Mouse (Mus musculus) neural tube, embryonic 14.5 days (tissue): ENCODE results near the gene Atxn7l1. TPM values are rescaled to one million over a fixed set of nuclear protein-coding genes. Genes with fewer than 3 reads are reported as not detected.

ENCODE experiments used
- ATAC-seq: fragments of 200-750 bp; cut with Nextera tagmentation; 2 replicates; pipeline ENCODE4 v1.8.0; 2017; ENCODE audit warnings: low read depth, mild to moderate bottlenecking, moderate TSS enrichment, moderate library complexity
- H3K27ac ChIP-seq: fragments of 300-500 bp; sonication (generic); 2 replicates; pipeline ENCODE4 v1.5.1; 2014; ENCODE audit warnings: low read depth, mild to moderate bottlenecking, control low read depth, low read length, moderate library complexity, mixed read lengths
- H3K27me3 ChIP-seq: fragments of 300-500 bp; sonication (generic); 2 replicates; pipeline ENCODE4 v1.6.1; 2014; ENCODE audit warnings: low read length; ENCODE audit not compliant: control insufficient read depth, insufficient read depth
- H3K36me3 ChIP-seq: fragments of 300-500 bp; sonication (generic); 2 replicates; pipeline ENCODE4 v1.6.1; 2014; ENCODE audit warnings: low read length, mixed read lengths; ENCODE audit not compliant: control insufficient read depth, insufficient read depth
- H3K4me1 ChIP-seq: fragments of 300-500 bp; sonication (generic); 2 replicates; pipeline ENCODE4 v1.6.1; 2014; ENCODE audit warnings: low read length; ENCODE audit not compliant: control insufficient read depth, insufficient read depth
- H3K4me2 ChIP-seq: fragments of 300-500 bp; sonication (generic); 2 replicates; pipeline ENCODE4 v1.6.1; 2014; ENCODE audit warnings: mild to moderate bottlenecking, low read depth, low read length, control low read depth
- H3K4me3 ChIP-seq: fragments of 300-500 bp; sonication (generic); 2 replicates; pipeline ENCODE4 v1.5.1; 2014; ENCODE audit warnings: low read depth, low read length, control low read depth, mixed read lengths
- H3K9ac ChIP-seq: fragments of 300-500 bp; sonication (generic); replicated peaks from 2 replicates; pipeline ENCODE4 v1.6.1; 2014; ENCODE audit warnings: low read depth, mild to moderate bottlenecking, control low read depth, low read length, mixed read lengths
- H3K9me3 ChIP-seq: fragments of 300-500 bp; sonication (generic); 2 replicates; pipeline ENCODE4 v1.6.1; 2016; ENCODE audit warnings: low read length; ENCODE audit not compliant: control insufficient read depth
- WGBS: fragments of 180-500 bp; shearing (Covaris S2); extraction: QIAGEN DNeasy Blood & Tissue Kit; methylation state at CpG from one replicate; pipeline ENCODE4 v1.1.7; 2014; 5-methylcytosine and 5-hydroxymethylcytosine counted together
- polyA plus RNA-seq: library from polyadenylated mRNA; unstranded; fragments of >200 nt; fragmentation: Nextera tagmentation; extraction: Ambion mirVana; gene quantifications from 2 replicates; pipeline ENCODE4 v1.2.1, GENCODE M21; 2014

The Atxn7l1 gene
- polyA plus RNA-seq, 1 experiment from 2014 or later = 35.1 TPM

- H3K27ac ChIP-seq = no peak overlapping the region
- H3K9me3 ChIP-seq = no peaks in the 10 kb centered on the region
- no peak overlapping the region for H3K4me2 ChIP-seq
- H3K4me1 ChIP-seq = peaks cover 2% of the 10 kb centered on the region; the same call in 1 of the 2 replicates
- ATAC-seq = 0 out of 2 replicates have a peak, but pooled peaks have one; percentile 44
- 35% methylated on average over 6 of the region's 6 CpGs for WGBS
- no peak overlapping the region for H3K4me3 ChIP-seq
- H3K36me3 ChIP-seq = no peaks in the 10 kb centered on the region
- H3K9ac ChIP-seq = no peak overlapping the region
- no peaks in the 10 kb centered on the region for H3K27me3 ChIP-seq
Measured at GRCm38 (mm10) chr12:33197746-33198145, 50.3 kb downstream of the Atxn7l1 start.

- H3K27ac ChIP-seq = no peak overlapping the region
- no peak overlapping the region for H3K4me2 ChIP-seq
- no peak overlapping the region for H3K4me3 ChIP-seq
- no peak overlapping the region for H3K9ac ChIP-seq
- WGBS = 77% methylated on average over 6 of the region's 6 CpGs
- H3K27me3 ChIP-seq = no peaks in the 10 kb centered on the region
- ATAC-seq = no peak
- H3K36me3 ChIP-seq = no peaks in the 10 kb centered on the region
- H3K4me1 ChIP-seq = peaks cover 4% of the 10 kb centered on the region; the same call in 1 of the 2 replicates
- H3K9me3 ChIP-seq = no peaks in the 10 kb centered on the region
Measured at GRCm38 (mm10) chr12:33201068-33201467, 53.6 kb downstream of the Atxn7l1 start.

DNA sequence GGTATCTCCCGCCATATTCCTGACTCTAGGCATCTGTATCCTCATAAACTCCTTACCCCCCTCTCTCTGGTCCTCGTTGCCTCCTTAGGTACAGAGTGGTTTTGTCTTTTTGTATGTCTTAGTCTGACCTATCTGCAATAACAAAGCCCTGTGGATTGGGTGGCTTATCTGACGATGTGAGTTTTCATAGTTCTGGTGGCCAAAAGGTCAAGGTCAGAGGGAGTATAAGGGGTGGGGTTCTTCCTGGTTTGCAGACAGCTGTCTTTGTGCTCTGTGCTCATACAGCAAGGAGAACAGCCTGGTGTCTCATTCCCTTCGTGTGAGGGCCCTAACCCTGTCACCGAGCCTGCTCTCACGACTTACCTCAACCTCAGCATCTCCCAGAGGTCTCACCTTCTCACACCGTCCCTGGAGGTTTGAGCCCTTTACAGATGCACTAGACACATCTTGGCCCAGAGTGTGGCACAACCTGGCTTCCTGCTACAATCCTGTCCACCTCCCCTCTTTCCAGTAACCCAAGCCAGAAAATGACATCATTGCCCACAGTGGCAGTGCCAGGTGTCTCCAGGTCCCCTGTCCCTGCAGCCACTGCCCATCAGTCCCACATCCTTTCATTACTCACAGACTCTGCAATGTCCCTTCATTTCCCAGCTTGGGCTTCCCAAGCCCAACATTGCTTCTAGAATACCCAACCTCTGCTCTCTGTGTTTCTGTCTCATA, 54.2 kb downstream of the Atxn7l1 start:
- H3K9me3 ChIP-seq = no peaks in the 10 kb centered on the region
- 68% methylated on average over 7 of the region's 7 CpGs for WGBS
- no peaks in the 10 kb centered on the region for H3K36me3 ChIP-seq
- ATAC-seq = no peak
- no peak overlapping the region for H3K9ac ChIP-seq
- peaks cover 4% of the 10 kb centered on the region; the same call in 1 of the 2 replicates for H3K4me1 ChIP-seq
- H3K27me3 ChIP-seq = no peaks in the 10 kb centered on the region
- H3K27ac ChIP-seq = no peak overlapping the region
- H3K4me2 ChIP-seq = no peak overlapping the region
- H3K4me3 ChIP-seq = no peak overlapping the region

- ATAC-seq = no peak
- Histone ChIP-seq H3K4me2 (no peak overlapping the region), H3K9ac (no peak overlapping the region), H3K4me3 (no peak overlapping the region), H3K27ac (no peak overlapping the region), H3K27me3 (no peaks in the 10 kb centered on the region), H3K9me3 (no peaks in the 10 kb centered on the region), H3K4me1 (0 out of 2 replicates have a peak, but pooled peaks cover 4% of the 10 kb centered on the region), H3K36me3 (no peaks in the 10 kb centered on the region)
- 94% methylated on average over 4 of the region's 4 CpGs for WGBS
Measured at GRCm38 (mm10) chr12:33205255-33205654, 57.8 kb downstream of the Atxn7l1 start.

GRCm38 (mm10) chr12:33206300-33206699, 58.8 kb downstream of the Atxn7l1 start:
- Histone ChIP-seq H3K27me3 (no peaks in the 10 kb centered on the region), H3K27ac (no peak overlapping the region), H3K4me2 (no peak overlapping the region), H3K9me3 (no peaks in the 10 kb centered on the region), H3K36me3 (no peaks in the 10 kb centered on the region), H3K4me3 (no peak overlapping the region), H3K9ac (no peak overlapping the region), H3K4me1 (0 out of 2 replicates have a peak, but pooled peaks cover 4% of the 10 kb centered on the region)
- 74% methylated on average over 6 of the region's 6 CpGs for WGBS
- no peak for ATAC-seq

GRCm38 (mm10) chr12:33210856-33211255, 63.4 kb downstream of the Atxn7l1 start:
- Histone ChIP-seq H3K9me3 (no peaks in the 10 kb centered on the region), H3K4me2 (no peak overlapping the region), H3K27ac (no peak overlapping the region), H3K27me3 (no peaks in the 10 kb centered on the region), H3K4me1 (0 out of 2 replicates have a peak, but pooled peaks cover 1% of the 10 kb centered on the region), H3K4me3 (no peak overlapping the region), H3K9ac (no peak overlapping the region), H3K36me3 (no peaks in the 10 kb centered on the region)
- 65% methylated on average over 4 of the region's 4 CpGs for WGBS
- 0 out of 2 replicates have a peak, but pooled peaks have one; percentile 22 for ATAC-seq

GRCm38 (mm10) chr12:33218215-33218859, 70.8 kb downstream of the Atxn7l1 start:
- 64% methylated on average over 9 of the region's 9 CpGs for WGBS
- ATAC-seq = no peak

GRCm38 (mm10) chr12:33219436-33219835, 71.9 kb downstream of the Atxn7l1 start:
- no peaks in the 10 kb centered on the region for H3K27me3 ChIP-seq
- no peak overlapping the region for H3K4me3 ChIP-seq
- H3K4me2 ChIP-seq = no peak overlapping the region
- H3K36me3 ChIP-seq = no peaks in the 10 kb centered on the region
- H3K9me3 ChIP-seq = no peaks in the 10 kb centered on the region
- 74% methylated on average over 7 of the region's 7 CpGs for whole genome bisulfite sequencing
- H3K27ac ChIP-seq = no peak overlapping the region
- no peak overlapping the region for H3K9ac ChIP-seq
- no peak for ATAC-seq
- H3K4me1 ChIP-seq = peaks cover 9% of the 10 kb centered on the region

More at GRCm38 (mm10) chr12:33218215-33218859, 70.8 kb downstream of the Atxn7l1 start:
- no peaks in the 10 kb centered on the region for H3K9me3 ChIP-seq
- H3K27me3 ChIP-seq = no peaks in the 10 kb centered on the region
- no peak overlapping the region for H3K4me2 ChIP-seq
- no peaks in the 10 kb centered on the region for H3K36me3 ChIP-seq
- no peak overlapping the region for H3K4me3 ChIP-seq
- H3K4me1 ChIP-seq = peaks cover 6% of the 10 kb centered on the region; the same call in 1 of the 2 replicates
- no peak overlapping the region for H3K27ac ChIP-seq
- H3K9ac ChIP-seq = no peak overlapping the region

DNA sequence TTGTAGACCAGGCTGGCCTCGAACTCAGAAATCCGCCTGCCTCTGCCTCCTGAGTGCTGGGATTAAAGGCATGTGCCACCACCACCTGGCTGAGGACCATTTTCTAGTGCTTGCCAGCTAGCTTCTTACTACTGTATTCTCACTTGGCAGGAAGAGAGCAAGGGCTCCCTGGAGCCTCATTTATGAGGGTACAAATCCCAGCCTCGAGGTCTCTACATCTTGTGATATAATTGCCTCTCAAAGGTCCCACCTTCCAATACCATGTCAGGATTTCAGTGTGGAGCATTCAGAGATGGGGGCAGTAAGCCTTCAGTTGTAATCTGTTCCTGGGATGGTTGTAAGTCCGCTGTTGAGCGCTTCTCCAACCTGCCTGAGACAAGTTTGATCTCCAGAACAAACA, 72.6 kb downstream of the Atxn7l1 start:
- Histone ChIP-seq H3K36me3 (no peaks in the 10 kb centered on the region), H3K4me2 (no peak overlapping the region), H3K4me3 (no peak overlapping the region), H3K9ac (no peak overlapping the region), H3K9me3 (no peaks in the 10 kb centered on the region), H3K27me3 (no peaks in the 10 kb centered on the region), H3K27ac (peak overlapping the region; percentile 45), H3K4me1 (peaks cover 15% of the 10 kb centered on the region)
- WGBS = 65% methylated on average over 5 of the region's 5 CpGs
- ATAC-seq = 0 out of 2 replicates have a peak, but pooled peaks have one; percentile 1
